16 mouse cellular contexts compared by ENCODE assay signal in genomic region chr8:122199841-122200240, GRCm38 (mm10).
A peak's percentile ranks its signal among the peaks of the same experiment; 100 is the strongest.
DNase-seq lines count a peak whose midpoint lies in the region; ATAC-seq lines count a peak whose summit lies in the region.
"Had no signal": no experiment of that assay in that cellular context is flagged by ENCODE, and none has a peak within 500 bp of the region (broad histone marks: within the 10 kb centered on the region; RNA-seq: fewer than 3 reads in every experiment).

No protein-coding gene starts in this region.

- H3K4me2 ChIP-seq in embryonic facial prominence, embryonic 14.5 days (ENCODE audit: low read depth, low read length), result no peak overlapping the region
- H3K4me2 ChIP-seq in limb, embryonic 15.5 days, result no peak overlapping the region
- H3K4me2 ChIP-seq: midbrain, embryonic 15.5 days had no signal

- ATAC-seq in embryonic facial prominence, embryonic 14.5 days (ENCODE audit: low read depth), result 0 out of 2 replicates have a peak, but pooled peaks have one; percentile 15
- ATAC-seq in limb, embryonic 15.5 days (ENCODE audit: insufficient number of reproducible peaks, low FRiP score, low TSS enrichment, low read depth), result 0 out of 2 replicates have a peak, but pooled peaks have one; percentile 15
- peak; percentile 65 for ATAC-seq in cerebellum, adult (ENCODE audit: insufficient number of reproducible peaks, low FRiP score, low TSS enrichment)
- no peak for ATAC-seq in granulocyte monocyte progenitor cell, adult 5-6 weeks (replicated peaks; ENCODE audit: poor library complexity, severe bottlenecking)
- ATAC-seq: forebrain, postnatal 0 days; hindbrain, embryonic 16.5 days; midbrain, embryonic 15.5 days; Patski had no signal

- no peaks in the 10 kb centered on the region for H3K36me3 ChIP-seq in embryonic facial prominence, embryonic 14.5 days (ENCODE audit: control insufficient read depth, insufficient read depth, low read length)
- no peaks in the 10 kb centered on the region for H3K36me3 ChIP-seq in embryonic facial prominence, embryonic 10.5 days (replicated peaks)
- no peaks in the 10 kb centered on the region for H3K36me3 ChIP-seq in limb, embryonic 15.5 days
- H3K36me3 ChIP-seq in limb, embryonic 10.5 days, result no peaks in the 10 kb centered on the region
- H3K36me3 ChIP-seq: midbrain, embryonic 15.5 days had no signal

- no peaks in the 10 kb centered on the region for H3K27me3 ChIP-seq in embryonic facial prominence, embryonic 14.5 days (replicated peaks; ENCODE audit: control insufficient read depth, insufficient read depth, low read length)
- no peaks in the 10 kb centered on the region for H3K27me3 ChIP-seq in embryonic facial prominence, embryonic 10.5 days (replicated peaks; ENCODE audit: low read depth, poor library complexity, severe bottlenecking)
- H3K27me3 ChIP-seq in limb, embryonic 15.5 days, result no peaks in the 10 kb centered on the region
- no peaks in the 10 kb centered on the region for H3K27me3 ChIP-seq in limb, embryonic 10.5 days (ENCODE audit: low read depth, poor library complexity, severe bottlenecking)
- H3K27me3 ChIP-seq: midbrain, embryonic 15.5 days; Patski had no signal

- H3K9ac ChIP-seq in embryonic facial prominence, embryonic 14.5 days (ENCODE audit: low read depth, low read length), result no peak overlapping the region
- no peak overlapping the region for H3K9ac ChIP-seq in limb, embryonic 15.5 days
- H3K9ac ChIP-seq: forebrain, postnatal 0 days; midbrain, embryonic 15.5 days had no signal

- no peaks in the 10 kb centered on the region for H3K9me3 ChIP-seq in embryonic facial prominence, embryonic 14.5 days (ENCODE audit: control insufficient read depth, low read length)
- H3K9me3 ChIP-seq in embryonic facial prominence, embryonic 10.5 days, result no peaks in the 10 kb centered on the region
- no peaks in the 10 kb centered on the region for H3K9me3 ChIP-seq in limb, embryonic 15.5 days
- H3K9me3 ChIP-seq in limb, embryonic 10.5 days (replicated peaks), result no peaks in the 10 kb centered on the region
- H3K9me3 ChIP-seq: midbrain, embryonic 15.5 days had no signal

- no peak for DNase-seq in embryonic facial prominence, embryonic 14.5 days (ENCODE audit: low spot score)
- no peak for DNase-seq in embryonic facial prominence, embryonic 10.5 days (ENCODE audit: low spot score)
- DNase-seq in limb, embryonic 10.5 days (ENCODE audit: low spot score), result no peak
- DNase-seq in cerebellum, postnatal 14 days, result peak; percentile 77 to 85
- no peak for DNase-seq in spleen, postnatal 4 days (ENCODE audit: low spot score in 2 of 2)
- DNase-seq: forebrain, postnatal 0 days; gastrocnemius, postnatal 10 days; kidney, adult 2 months; lung, adult 2 months had no signal

- no peak overlapping the region for H3K4me3 ChIP-seq in embryonic facial prominence, embryonic 14.5 days (ENCODE audit: low read depth, low read length)
- no peak overlapping the region for H3K4me3 ChIP-seq in embryonic facial prominence, embryonic 10.5 days
- H3K4me3 ChIP-seq in limb, embryonic 15.5 days, result no peak overlapping the region
- H3K4me3 ChIP-seq in limb, embryonic 10.5 days, result no peak overlapping the region
- H3K4me3 ChIP-seq: midbrain, embryonic 15.5 days had no signal

- no peak overlapping the region for H3K27ac ChIP-seq in embryonic facial prominence, embryonic 14.5 days (replicated peaks; ENCODE audit: low read depth, low read length)
- no peak overlapping the region for H3K27ac ChIP-seq in embryonic facial prominence, embryonic 10.5 days (replicated peaks)
- H3K27ac ChIP-seq in limb, embryonic 15.5 days, result peak overlapping the region; percentile 58; the same call in 1 of the 2 replicates
- no peak overlapping the region; the same call in 1 of the 2 replicates for H3K27ac ChIP-seq in limb, embryonic 10.5 days
- H3K27ac ChIP-seq: midbrain, embryonic 15.5 days; stomach, postnatal 0 days had no signal

- H3K4me1 ChIP-seq in embryonic facial prominence, embryonic 14.5 days (ENCODE audit: control insufficient read depth, insufficient read depth, low read length), result 0 out of 2 replicates have a peak, but pooled peaks cover under 1% of the 10 kb centered on the region
- H3K4me1 ChIP-seq in embryonic facial prominence, embryonic 10.5 days, result peaks cover 5% of the 10 kb centered on the region; the same call in 1 of the 2 replicates
- H3K4me1 ChIP-seq in limb, embryonic 15.5 days, result peaks cover 38% of the 10 kb centered on the region
- H3K4me1 ChIP-seq in limb, embryonic 10.5 days, result peaks cover 5% of the 10 kb centered on the region; the same call in 1 of the 2 replicates

- WGBS in embryonic facial prominence, embryonic 14.5 days, result 68% methylated on average over 4 of the region's 4 CpGs
- WGBS in embryonic facial prominence, embryonic 10.5 days, result 89% methylated on average over 4 of the region's 4 CpGs
- 77% methylated on average over 4 of the region's 4 CpGs for WGBS in limb, embryonic 15.5 days
- 92% methylated on average over 4 of the region's 4 CpGs for WGBS in limb, embryonic 10.5 days

Comparison
In these comparisons a context has a peak if more than half of its experiments do, and no peak if none do; other contexts are left out.
1. DNase-seq: peak in cerebellum, postnatal 14 days (2 of 2); none in embryonic facial prominence, embryonic 14.5 days (single experiment), embryonic facial prominence, embryonic 10.5 days (single experiment), limb, embryonic 10.5 days (single experiment) and spleen, postnatal 4 days (0 of 2).